Mouse (Mus musculus) olfactory bulb, adult 2 months (tissue): Measurements from ENCODE around the gene Bclaf3. TPM values are rescaled to one million over a fixed set of nuclear protein-coding genes. Genes with fewer than 3 reads are reported as not detected.

ENCODE experiments used
- H3K27ac ChIP-seq: fragments of 200-500 bp; 2 replicates; pipeline ENCODE4 v1.5.1; 2012; ENCODE audit warnings: low read depth, low read length; ENCODE audit not compliant: insufficient read depth
- H3K4me1 ChIP-seq: fragments of 200-500 bp; 2 replicates; pipeline ENCODE4 v1.6.1; 2012; ENCODE audit warnings: low read length; ENCODE audit not compliant: control insufficient read depth, insufficient read depth
- H3K4me3 ChIP-seq: fragments of 200-500 bp; 2 replicates; pipeline ENCODE4 v1.5.1; 2012; ENCODE audit warnings: mild to moderate bottlenecking, low read depth, low read length, moderate library complexity; ENCODE audit not compliant: insufficient read depth
- CTCF ChIP-seq: fragments of 200-500 bp; IDR thresholded peaks from 2 replicates; pipeline ENCODE4 v1.5.1; 2012; ENCODE audit warnings: low read depth, mild to moderate bottlenecking, low read length, moderate library complexity; ENCODE audit not compliant: insufficient read depth
- POLR2A ChIP-seq: fragments of 200-500 bp; IDR thresholded peaks from 2 replicates; pipeline ENCODE4 v1.6.1; 2012; ENCODE audit warnings: mild to moderate bottlenecking, low read depth, low read length, moderate library complexity; ENCODE audit not compliant: insufficient read depth
- WGBS: fragments of 180-500 bp; shearing (Covaris S2); methylation state at CpG from one replicate; pipeline ENCODE4 v1.1.7; 2018; 5-methylcytosine and 5-hydroxymethylcytosine counted together
- polyA plus RNA-seq: library from polyadenylated mRNA; stranded (reverse); fragments of >200 nt; gene quantifications from 2 replicates; pipeline ENCODE4 v1.2.4, GENCODE M21; 2012; ENCODE audit warnings: low replicate concordance; ENCODE audit not compliant: missing spikeins, insufficient read depth, insufficient read length

The Bclaf3 gene
- polyA plus RNA-seq, 1 experiment, result not detected

DNA sequence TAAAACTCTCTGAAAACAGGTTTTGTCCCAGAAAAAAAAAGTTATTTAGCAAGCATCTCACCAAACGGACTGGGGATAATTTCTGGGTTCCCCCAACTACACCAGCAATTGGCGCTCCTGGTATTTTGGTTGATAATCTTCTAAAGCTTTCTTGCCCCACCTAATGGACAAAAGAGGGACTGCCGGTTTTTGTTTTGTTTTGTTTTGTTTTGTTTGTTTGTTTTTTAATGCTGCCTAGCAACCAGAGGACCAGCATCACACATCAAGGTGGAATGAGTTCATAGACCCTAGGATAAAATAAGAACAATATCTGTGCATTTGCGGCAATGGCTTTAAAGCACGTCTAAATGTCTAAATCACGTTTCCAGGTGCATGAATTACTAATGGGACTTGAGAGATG, 80.4 kb downstream of the Bclaf3 start:
- no peaks in the 10 kb centered on the region for H3K4me1 ChIP-seq
- no peak overlapping the region for H3K27ac ChIP-seq
- H3K4me3 ChIP-seq, result no peak overlapping the region
- no peak for TF ChIP-seq CTCF
- TF ChIP-seq POLR2A, result no peak
- 25% methylated on average over 6 of the region's 6 CpGs for WGBS

GRCm38 (mm10) chrX:159626208-159626906, 99.9 kb downstream of the Bclaf3 start:
- TF ChIP-seq POLR2A, result no peak
- TF ChIP-seq CTCF, result no peak
- WGBS, result 13% methylated on average over 12 of the region's 12 CpGs
- Histone ChIP-seq H3K27ac (no peak overlapping the region), H3K4me1 (peaks cover 5% of the 10 kb centered on the region; the same call in 1 of the 2 replicates), H3K4me3 (peak overlapping the region; percentile 86)

DNA sequence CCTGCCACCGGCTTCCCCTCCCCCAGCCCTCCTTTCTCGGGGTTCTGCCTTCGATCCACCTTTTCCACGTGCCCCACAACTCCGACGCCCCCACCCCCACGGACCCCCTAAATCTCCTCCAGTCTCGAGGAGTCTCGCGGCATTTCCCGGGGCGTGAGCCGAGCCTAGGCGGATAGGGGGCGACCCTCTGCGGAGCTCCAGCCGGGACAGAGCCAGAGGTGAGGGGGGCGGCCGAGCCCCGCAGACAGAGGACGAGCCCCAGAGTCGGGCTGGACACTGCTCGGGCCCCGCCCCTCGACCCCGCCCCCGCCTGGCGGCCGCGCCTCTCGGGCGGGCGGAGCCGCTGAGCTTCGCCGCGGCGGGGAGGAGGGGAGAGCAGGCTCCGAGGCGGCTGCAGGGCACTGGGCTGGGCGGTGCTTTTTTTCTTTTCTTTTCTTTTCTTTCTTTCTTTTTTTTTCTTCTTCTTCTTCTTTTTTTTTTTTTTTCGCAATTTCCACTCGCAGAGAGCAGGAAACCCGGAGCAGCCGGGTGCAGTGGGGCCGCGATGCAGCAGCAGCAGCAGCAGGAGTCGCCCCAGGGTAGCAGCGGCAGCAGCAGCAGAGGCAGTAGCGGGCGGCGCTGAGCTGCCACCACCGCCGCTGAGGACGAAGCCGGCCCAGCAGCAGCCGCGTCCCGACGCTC, 100.6 kb downstream of the Bclaf3 start, which contains the start of gene Sh3kbp1:
Sh3kbp1 (plus strand) TSS at position 366 of the 681 bp plus-strand sequence.
- peaks cover 5% of the 10 kb centered on the region; the same call in 1 of the 2 replicates for H3K4me1 ChIP-seq
- WGBS, result 15% methylated on average over 59 of the region's 60 CpGs
- H3K27ac ChIP-seq, result peak within 1 kb of the TSS; percentile 72; the same call in 1 of the 2 replicates
- H3K4me3 ChIP-seq, result peak within 1 kb of the TSS; percentile 86
- TF ChIP-seq POLR2A (0 out of 2 replicates have a peak, but pooled peaks have one; percentile 24), CTCF (no peak)

GRCm38 (mm10) chrX:159627588-159628566, 101.4 kb downstream of the Bclaf3 start:
- 18% methylated on average over 41 of the region's 56 CpGs for WGBS
- TF ChIP-seq POLR2A (no peak), CTCF (no peak)
- H3K4me1 ChIP-seq, result peaks cover 5% of the 10 kb centered on the region; the same call in 1 of the 2 replicates
- peak overlapping the region; percentile 72; the same call in 1 of the 2 replicates for H3K27ac ChIP-seq
- H3K4me3 ChIP-seq, result peak overlapping the region; percentile 86

- 36% methylated on average over 4 of the region's 4 CpGs for WGBS
- Histone ChIP-seq H3K27ac (no peak overlapping the region), H3K4me1 (peaks cover 5% of the 10 kb centered on the region; the same call in 1 of the 2 replicates), H3K4me3 (no peak overlapping the region)
- no peak for TF ChIP-seq CTCF
- no peak for TF ChIP-seq POLR2A
Observed at GRCm38 (mm10) chrX:159628629-159629028, 102.1 kb downstream of the Bclaf3 start.

GRCm38 (mm10) chrX:159629203-159629602, 102.7 kb downstream of the Bclaf3 start:
- 41% methylated on average over 2 of the region's 2 CpGs for WGBS
- Histone ChIP-seq H3K4me1 (peaks cover 5% of the 10 kb centered on the region; the same call in 1 of the 2 replicates), H3K27ac (no peak overlapping the region), H3K4me3 (no peak overlapping the region)
- TF ChIP-seq POLR2A (no peak), CTCF (no peak)

DNA sequence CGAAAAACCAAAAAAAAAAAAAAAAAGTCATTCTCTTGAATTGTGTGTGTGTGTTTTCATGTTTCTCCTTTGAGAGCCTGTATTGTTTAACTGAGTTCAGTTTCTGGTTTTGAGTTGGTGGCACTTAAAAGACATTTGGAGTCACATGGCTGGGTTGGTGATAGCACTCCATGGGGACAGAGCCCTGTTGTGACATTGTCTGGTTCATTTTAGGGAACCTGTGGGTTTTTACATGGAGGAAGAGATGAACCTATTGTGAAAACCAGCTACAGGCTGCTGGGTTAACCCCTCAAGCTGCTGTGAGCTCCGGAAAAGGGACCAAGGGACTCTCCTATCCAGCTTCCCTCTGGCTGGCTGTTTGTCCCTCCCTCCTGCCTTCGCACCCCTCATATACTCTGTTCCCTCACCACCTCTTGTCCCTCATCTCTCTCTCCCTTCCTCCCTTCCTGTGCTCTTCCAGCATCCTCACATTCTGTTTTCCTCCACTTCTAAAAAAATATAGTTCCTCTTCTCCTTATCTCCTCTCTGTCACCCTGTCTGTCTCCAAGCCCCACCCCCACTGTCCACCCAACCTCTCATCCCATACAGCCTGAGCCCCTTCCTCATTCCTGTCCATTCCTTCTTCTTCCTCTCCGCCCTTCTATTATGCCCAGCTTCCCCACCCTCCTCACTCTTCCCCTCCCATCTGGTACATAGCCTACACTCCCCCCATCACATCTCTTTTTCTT, 112.2 kb downstream of the Bclaf3 start:
- WGBS, result 82% methylated on average over 4 of the region's 4 CpGs
- no peak for TF ChIP-seq CTCF
- no peak for TF ChIP-seq POLR2A
- Histone ChIP-seq H3K4me3 (no peak overlapping the region), H3K27ac (no peak overlapping the region), H3K4me1 (no peaks in the 10 kb centered on the region)

- WGBS, result 76% methylated on average over 4 of the region's 4 CpGs
- no peak for TF ChIP-seq CTCF
- no peak for TF ChIP-seq POLR2A
Observed at GRCm38 (mm10) chrX:159639991-159640390, 113.5 kb downstream of the Bclaf3 start.

More at GRCm38 (mm10) chrX:159639991-159640390, 113.5 kb downstream of the Bclaf3 start:
- H3K4me3 ChIP-seq, result no peak overlapping the region
- no peaks in the 10 kb centered on the region for H3K4me1 ChIP-seq
- no peak overlapping the region for H3K27ac ChIP-seq

Other genes with a start within 250 kb of the Bclaf3 start
- 58.7 TPM in 1 of 2 replicates, not detected in the other for gene Eif1ax, start 154.5 kb upstream of the Bclaf3 start, polyA plus RNA-seq
- gene Map7d2, start 112.1 kb upstream of the Bclaf3 start, polyA plus RNA-seq, result 236 TPM in 1 of 2 replicates, not detected in the other
- 177 and 405 TPM in 2 replicates for gene Sh3kbp1, start 100.6 kb downstream of the Bclaf3 start, polyA plus RNA-seq